Mouse (Mus musculus) myocyte (in vitro differentiated cells): ENCODE data around the gene Zfp445.

ENCODE experiments used
- MYOD1 ChIP-seq, 3 experiments: IDR thresholded peaks; one replicate each; pipeline ENCODE4 v1.6.1; 2011; ENCODE audit warnings: control low read depth in 2 of 3, low read depth in 2 of 3, mild to moderate bottlenecking in 2 of 3, moderate library complexity in 1 of 3; ENCODE audit not compliant: insufficient read length in 2 of 3, control insufficient read depth in 1 of 3
- POLR2AphosphoS2 ChIP-seq: IDR thresholded peaks from one replicate; pipeline ENCODE4 v1.6.1; 2011; ENCODE audit warnings: low read depth, control low read depth; ENCODE audit not compliant: insufficient read length

- no peak for TF ChIP-seq POLR2AphosphoS2
- no peak for TF ChIP-seq MYOD1 (IDR thresholded peaks at IDR 0.05; ENCODE audit: control insufficient read depth in 1 of 3, insufficient read length in 2 of 3, low read depth in 2 of 3)
These were observed 59.9 kb downstream of the Zfp445 start for GRCm38 (mm10) chr9:122805845-122806341.
